Mouse (Mus musculus): ENCODE data around the gene Fyn.

GRCm38 (mm10) chr10:39343551-39343950, 25.1 kb upstream of the Fyn start:
- TF ChIP-seq CTCF (IDR thresholded peaks at IDR 0.05; ENCODE audit: borderline replicate concordance, control insufficient read depth, extremely low read depth, insufficient read depth, low read length, poor library complexity) (no peak), POLR2A (IDR thresholded peaks at IDR 0.05; ENCODE audit: control insufficient read depth, extremely low read depth, insufficient read depth, low read length, poor library complexity) (no peak)
